In genomic region chr13:45693126-45693525, GRCm38 (mm10) we compare ENCODE assay signal across 13 mouse cellular contexts.
DNase-seq lines count a peak whose midpoint lies in the region; ATAC-seq and TF ChIP-seq lines count a peak whose summit lies in the region.
"Had no signal": no experiment of that assay in that cellular context is flagged by ENCODE, and none has a peak within 500 bp of the region (broad histone marks: within the 10 kb centered on the region; RNA-seq: fewer than 3 reads in every experiment).

No protein-coding gene starts in this region.

- H3K4me1 ChIP-seq in hindbrain, embryonic 10.5 days (replicated peaks) = peaks cover 22% of the 10 kb centered on the region
- peaks cover 5% of the 10 kb centered on the region; the same call in 1 of the 2 replicates for H3K4me1 ChIP-seq in hindbrain, postnatal 0 days (ENCODE audit: insufficient read depth, low read length)
- H3K4me1 ChIP-seq in thymus, adult 2 months (replicated peaks; ENCODE audit: control insufficient read depth, insufficient read depth, low read length) = peaks cover 35% of the 10 kb centered on the region
- H3K4me1 ChIP-seq in embryonic facial prominence, embryonic 13.5 days = peaks cover 24% of the 10 kb centered on the region
- H3K4me1 ChIP-seq in small intestine, adult 2 months (ENCODE audit: control insufficient read depth, insufficient read depth, insufficient read length, low read length) = peaks cover 6% of the 10 kb centered on the region; the same call in 1 of the 2 replicates

- TF ChIP-seq POLR2A in thymus, adult 2 months (IDR thresholded peaks at IDR 0.05; ENCODE audit: control insufficient read depth, extremely low read depth, insufficient read depth, low read length, poor library complexity) = no peak
- TF ChIP-seq POLR2A in small intestine, adult 2 months (IDR thresholded peaks at IDR 0.05; ENCODE audit: low read depth, low read length) = no peak

- no peak overlapping the region for H3K4me3 ChIP-seq in hindbrain, embryonic 10.5 days
- H3K4me3 ChIP-seq in hindbrain, postnatal 0 days (ENCODE audit: low read length) = no peak overlapping the region
- no peak overlapping the region for H3K4me3 ChIP-seq in thymus, adult 2 months (ENCODE audit: control insufficient read depth, insufficient read depth, low read length)
- no peak overlapping the region for H3K4me3 ChIP-seq in embryonic facial prominence, embryonic 13.5 days
- H3K4me3 ChIP-seq in small intestine, adult 2 months (ENCODE audit: low read depth, low read length) = no peak overlapping the region
- H3K4me3 ChIP-seq: forebrain, embryonic 10.5 days; liver, embryonic 15.5 days had no signal

- ATAC-seq in hindbrain, postnatal 0 days = no peak
- ATAC-seq in embryonic facial prominence, embryonic 13.5 days (ENCODE audit: insufficient number of reproducible peaks, insufficient read depth, low FRiP score, low TSS enrichment, low read depth) = no peak
- ATAC-seq: hindbrain, embryonic 16.5 days had no signal

- no peaks in the 10 kb centered on the region; the same call in 1 of the 2 replicates for H3K9me3 ChIP-seq in hindbrain, embryonic 10.5 days
- no peaks in the 10 kb centered on the region for H3K9me3 ChIP-seq in hindbrain, postnatal 0 days (ENCODE audit: low read length)
- H3K9me3 ChIP-seq in embryonic facial prominence, embryonic 13.5 days = no peaks in the 10 kb centered on the region

- no peak overlapping the region for H3K9ac ChIP-seq in hindbrain, postnatal 0 days (replicated peaks; ENCODE audit: low read length)
- no peak overlapping the region for H3K9ac ChIP-seq in embryonic facial prominence, embryonic 13.5 days
- H3K9ac ChIP-seq: liver, embryonic 15.5 days had no signal

- no peak for DNase-seq in hindbrain, embryonic 10.5 days (ENCODE audit: low spot score)
- DNase-seq in hindbrain, postnatal 0 days (ENCODE audit: low spot score) = no peak
- DNase-seq in thymus, adult 2 months = no peak
- DNase-seq in thymus, postnatal 36 days = no peak
- DNase-seq in cerebellum, adult 8-10 months = no peak
- DNase-seq: cerebellum, adult 18-20 months; right cerebral cortex, adult 18-20 months had no signal

- H3K4me2 ChIP-seq in hindbrain, postnatal 0 days (ENCODE audit: low read depth, low read length) = no peak overlapping the region
- 0 out of 2 replicates have a peak overlapping the region, but pooled peaks have one; percentile 5 for H3K4me2 ChIP-seq in embryonic facial prominence, embryonic 13.5 days
- H3K4me2 ChIP-seq: midbrain, embryonic 11.5 days had no signal

- 0 out of 2 replicates have a peak overlapping the region, but pooled peaks have one; percentile 26 for H3K27ac ChIP-seq in hindbrain, embryonic 10.5 days
- no peak overlapping the region for H3K27ac ChIP-seq in hindbrain, postnatal 0 days
- peak overlapping the region; percentile 6; the same call in 1 of the 2 replicates for H3K27ac ChIP-seq in thymus, adult 2 months (ENCODE audit: control insufficient read depth, insufficient read depth, low read length)
- H3K27ac ChIP-seq in embryonic facial prominence, embryonic 13.5 days = peak overlapping the region; percentile 40; the same call in 1 of the 2 replicates
- H3K27ac ChIP-seq in small intestine, adult 2 months (ENCODE audit: insufficient read depth, low read depth, low read length) = peak overlapping the region; percentile 44; the same call in 1 of the 2 replicates
- H3K27ac ChIP-seq: liver, embryonic 15.5 days had no signal

- H3K36me3 ChIP-seq in hindbrain, embryonic 10.5 days = no peaks in the 10 kb centered on the region
- H3K36me3 ChIP-seq in hindbrain, postnatal 0 days (ENCODE audit: insufficient read depth, low read length) = no peaks in the 10 kb centered on the region
- H3K36me3 ChIP-seq in thymus, adult 2 months (ENCODE audit: control insufficient read depth, insufficient read depth, low read length) = no peaks in the 10 kb centered on the region
- 0 out of 2 replicates have a peak, but pooled peaks cover 3% of the 10 kb centered on the region for H3K36me3 ChIP-seq in embryonic facial prominence, embryonic 13.5 days
- peaks cover 5% of the 10 kb centered on the region; the same call in 1 of the 2 replicates for H3K36me3 ChIP-seq in small intestine, adult 2 months (ENCODE audit: control insufficient read depth, insufficient read depth, low read length)

- TF ChIP-seq CTCF in hindbrain, postnatal 0 days (IDR thresholded peaks at IDR 0.05; ENCODE audit: low read depth) = no peak
- TF ChIP-seq CTCF in thymus, adult 2 months (IDR thresholded peaks at IDR 0.05; ENCODE audit: borderline replicate concordance, control insufficient read depth, extremely low read depth, insufficient read depth, low read length, poor library complexity) = no peak
- TF ChIP-seq CTCF in small intestine, adult 2 months (IDR thresholded peaks at IDR 0.05; ENCODE audit: extremely low read depth, insufficient read length, insufficient replicate concordance, low read depth, low read length) = no peak

- WGBS in hindbrain, embryonic 10.5 days = 91% methylated on average over 4 of the region's 4 CpGs
- WGBS in hindbrain, postnatal 0 days = 93% methylated on average over 4 of the region's 4 CpGs
- 10% methylated on average over 4 of the region's 4 CpGs for WGBS in thymus, adult 2 months
- WGBS in embryonic facial prominence, embryonic 13.5 days = 74% methylated on average over 4 of the region's 4 CpGs
- 74% methylated on average over 4 of the region's 4 CpGs for WGBS in small intestine, adult 2 months

- no peaks in the 10 kb centered on the region for H3K27me3 ChIP-seq in hindbrain, embryonic 10.5 days (ENCODE audit: insufficient read depth, poor library complexity, severe bottlenecking)
- H3K27me3 ChIP-seq in hindbrain, postnatal 0 days (ENCODE audit: insufficient read depth, low read length) = no peaks in the 10 kb centered on the region
- H3K27me3 ChIP-seq in thymus, adult 2 months (ENCODE audit: control insufficient read depth, insufficient read depth, low read length) = no peaks in the 10 kb centered on the region
- no peaks in the 10 kb centered on the region for H3K27me3 ChIP-seq in embryonic facial prominence, embryonic 13.5 days
- no peaks in the 10 kb centered on the region for H3K27me3 ChIP-seq in small intestine, adult 2 months (ENCODE audit: control insufficient read depth, insufficient read depth, low read length)
- H3K27me3 ChIP-seq: liver, embryonic 15.5 days had no signal
